Mouse (Mus musculus) G1E-ER4 (cell line): ENCODE measurements around the gene Zhx3. TPM values are rescaled to one million over a fixed set of nuclear protein-coding genes. Genes with fewer than 3 reads are reported as not detected.

Experiments
- GATA1 ChIP-seq: IDR thresholded peaks from one replicate; pipeline ENCODE4 v1.8.0; 2012; ENCODE audit warnings: low read length, inconsistent platforms
- polyA plus RNA-seq: library from polyadenylated mRNA; stranded (reverse); fragments of >175 nt; gene quantifications from 2 replicates; pipeline ENCODE4 v1.2.3, GENCODE M21; 2012

The Zhx3 gene
- polyA plus RNA-seq, 1 experiment = 4.4 TPM

DNA sequence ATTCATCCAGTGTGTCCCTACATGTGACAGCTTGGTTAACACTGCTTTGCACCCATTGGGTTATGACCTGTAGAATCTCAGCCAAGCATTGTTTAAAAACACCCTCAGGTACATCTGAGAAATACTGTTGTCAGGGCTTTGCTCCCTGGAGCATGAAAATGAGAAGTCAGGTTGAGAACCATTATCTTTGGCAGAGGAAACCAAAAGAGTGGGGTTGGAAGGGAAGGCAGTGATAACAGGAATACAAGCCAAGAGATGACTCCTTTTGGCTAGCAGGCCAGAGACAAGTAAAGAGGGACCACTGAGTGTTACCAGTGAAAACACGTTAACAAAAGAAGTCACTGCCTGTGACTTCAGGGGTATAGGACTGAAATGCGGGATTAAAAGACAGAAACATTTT, 108.4 kb downstream of the Zhx3 start:
- TF ChIP-seq GATA1 = no peak

DNA sequence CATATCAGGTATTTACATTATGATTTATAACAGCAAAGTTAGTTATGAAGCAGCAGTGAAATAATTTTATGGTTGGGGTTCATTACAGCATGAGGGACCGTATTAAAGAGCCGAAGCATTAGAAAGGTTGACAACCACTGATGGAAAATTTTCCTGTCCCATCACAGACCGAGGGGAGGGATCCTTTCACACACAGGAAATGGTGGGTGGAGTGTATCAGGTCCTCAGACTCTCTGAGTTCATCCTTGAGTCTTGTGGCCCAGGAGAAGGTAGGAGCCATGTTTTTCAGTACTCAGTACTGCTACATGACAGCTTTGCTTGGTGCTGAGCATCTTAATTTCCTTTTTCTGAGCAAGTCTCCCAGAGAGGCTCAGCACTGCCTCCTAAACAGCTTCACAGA, 109.0 kb downstream of the Zhx3 start:
- TF ChIP-seq GATA1 = no peak

DNA sequence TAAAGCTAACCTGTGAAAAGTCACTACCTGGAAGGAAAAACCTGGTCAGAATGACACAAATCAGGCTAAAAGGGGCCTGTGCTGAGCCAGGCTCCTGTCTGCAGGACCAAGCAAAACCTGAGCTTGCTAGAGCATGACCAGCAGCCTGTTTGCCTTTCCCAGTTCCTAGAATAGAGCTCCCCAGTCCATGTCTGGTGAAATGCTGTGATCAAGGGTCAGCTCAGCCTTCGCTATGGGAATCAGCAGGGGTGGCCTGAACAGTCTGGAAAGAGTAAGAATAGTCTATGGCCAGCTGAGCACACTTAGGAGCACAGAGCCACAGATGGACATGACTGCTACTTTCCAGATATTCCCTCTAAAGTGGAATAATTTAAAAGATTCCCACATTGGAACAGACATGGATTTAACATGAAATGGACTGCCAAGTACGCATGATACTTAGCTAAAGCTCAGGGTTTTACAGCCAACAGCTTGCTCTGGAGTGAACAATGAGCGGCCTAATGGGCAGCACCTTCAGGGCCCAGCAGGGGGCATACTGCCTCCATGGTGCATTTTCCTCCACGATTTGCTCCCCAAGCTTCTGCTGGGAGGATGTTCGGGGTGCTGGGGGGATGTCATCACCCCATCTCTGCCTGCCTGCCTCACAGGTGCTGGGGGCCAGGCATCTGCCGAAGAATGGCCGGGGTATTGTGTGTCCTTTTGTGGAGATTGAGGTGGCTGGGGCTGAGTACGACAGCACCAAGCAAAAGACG, 112.2 kb downstream of the Zhx3 start:
- no peak for TF ChIP-seq GATA1

DNA sequence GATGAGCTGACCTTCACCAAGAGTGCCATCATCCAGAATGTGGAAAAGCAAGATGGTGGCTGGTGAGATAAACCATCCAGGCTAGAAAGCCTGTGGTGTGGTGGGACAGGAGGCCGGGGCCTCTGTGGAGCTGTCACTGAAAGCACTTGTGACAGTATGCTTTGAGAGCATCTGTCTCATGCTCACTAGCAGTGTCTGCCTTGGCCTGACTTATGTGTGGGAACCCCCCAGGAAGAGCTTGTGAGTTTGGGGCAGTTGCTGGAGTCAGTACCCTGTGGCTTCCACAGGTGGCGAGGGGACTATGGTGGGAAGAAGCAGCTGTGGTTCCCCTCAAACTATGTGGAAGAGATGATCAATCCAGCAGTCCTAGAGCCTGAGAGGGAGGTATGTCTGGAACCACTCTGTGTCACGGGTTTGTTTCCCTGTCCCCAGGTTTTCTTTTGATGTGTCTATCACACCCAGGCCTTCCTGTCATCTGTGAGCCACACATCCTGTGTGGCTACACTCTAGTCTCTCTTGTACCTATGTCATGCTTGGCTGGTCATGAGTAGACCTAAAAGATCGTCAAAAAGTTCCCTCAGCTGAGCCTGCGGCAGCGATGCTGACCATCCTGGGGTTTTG, 116.1 kb downstream of the Zhx3 start:
- no peak for TF ChIP-seq GATA1

DNA sequence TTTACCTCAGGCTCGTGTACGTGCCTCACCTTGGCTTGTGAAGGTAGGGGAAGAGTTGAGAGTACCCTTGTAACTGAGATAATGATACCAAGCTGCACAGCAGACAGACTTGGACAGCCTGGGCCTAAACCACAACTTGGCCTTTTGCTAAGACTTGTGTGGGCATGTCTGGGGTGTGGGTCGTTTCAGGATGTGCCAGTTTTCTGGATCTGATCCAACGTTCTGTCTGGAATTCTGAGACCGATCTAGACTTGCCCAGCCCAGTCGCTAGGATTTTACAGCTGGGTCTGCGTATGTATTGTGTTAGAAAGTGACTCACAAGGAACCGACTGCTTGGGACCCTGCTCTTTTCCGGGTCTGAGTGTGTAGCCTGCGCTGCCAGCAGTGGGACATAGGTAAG, 125.7 kb downstream of the Zhx3 start:
- no peak for TF ChIP-seq GATA1

DNA sequence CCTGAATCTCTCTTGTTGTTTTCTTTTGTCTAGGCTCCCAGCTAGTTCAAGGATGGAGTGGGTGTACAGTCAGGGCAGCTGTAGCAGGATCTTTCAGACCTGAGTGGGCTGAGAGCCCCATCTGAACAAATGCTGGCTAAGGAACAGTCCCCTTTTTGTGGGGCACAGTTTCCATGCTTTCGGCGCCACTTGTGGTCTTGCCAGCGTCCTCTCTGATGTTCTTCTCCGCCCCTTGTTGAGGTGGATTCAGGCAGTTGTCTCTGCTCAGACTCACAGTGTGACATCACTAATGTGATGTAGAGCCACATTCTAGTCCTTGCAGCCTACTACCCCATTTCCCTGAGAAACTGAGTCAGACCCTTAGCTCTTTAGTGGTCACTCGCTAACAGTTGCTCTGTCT, 126.2 kb downstream of the Zhx3 start:
- TF ChIP-seq GATA1 = no peak

DNA sequence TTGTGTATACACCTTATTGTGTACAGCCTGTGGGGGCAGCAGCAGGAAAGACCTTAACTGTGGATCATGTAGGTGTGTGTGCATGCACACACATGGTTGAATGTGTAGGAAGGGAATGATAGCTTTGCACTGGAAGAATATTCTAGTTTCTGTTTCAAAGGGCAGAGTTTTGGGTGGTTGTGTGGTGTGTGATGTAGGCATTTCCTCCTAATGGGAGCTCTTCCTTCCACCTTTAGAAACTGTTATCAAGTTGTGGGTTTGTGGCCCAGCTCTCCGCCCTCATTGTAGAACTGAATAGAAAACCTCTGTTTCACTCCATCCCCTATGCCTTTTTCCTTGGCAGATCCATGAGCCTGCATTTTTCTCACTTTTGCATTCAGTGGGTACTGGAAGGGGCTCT, 127.3 kb downstream of the Zhx3 start:
- TF ChIP-seq GATA1 = no peak

DNA sequence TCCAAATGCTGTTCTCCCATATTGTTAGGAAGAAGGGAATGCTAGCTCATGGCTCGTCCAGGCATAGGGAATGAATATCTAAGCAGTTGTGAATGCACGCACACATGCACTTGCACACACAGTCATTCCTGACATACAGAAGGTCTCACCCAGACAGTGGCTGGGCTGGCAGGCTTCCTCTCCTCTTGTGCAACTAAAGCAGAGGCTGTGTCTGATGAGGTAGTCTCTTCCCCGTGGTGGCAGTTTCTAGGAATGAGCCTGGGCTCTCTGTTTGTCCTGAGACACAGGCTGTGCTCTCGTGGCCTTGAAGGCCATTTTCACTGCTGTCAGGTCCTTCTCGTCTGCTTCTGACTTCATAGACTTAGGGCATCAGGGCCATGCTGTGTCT, 128.0 kb downstream of the Zhx3 start:
- no peak for TF ChIP-seq GATA1

DNA sequence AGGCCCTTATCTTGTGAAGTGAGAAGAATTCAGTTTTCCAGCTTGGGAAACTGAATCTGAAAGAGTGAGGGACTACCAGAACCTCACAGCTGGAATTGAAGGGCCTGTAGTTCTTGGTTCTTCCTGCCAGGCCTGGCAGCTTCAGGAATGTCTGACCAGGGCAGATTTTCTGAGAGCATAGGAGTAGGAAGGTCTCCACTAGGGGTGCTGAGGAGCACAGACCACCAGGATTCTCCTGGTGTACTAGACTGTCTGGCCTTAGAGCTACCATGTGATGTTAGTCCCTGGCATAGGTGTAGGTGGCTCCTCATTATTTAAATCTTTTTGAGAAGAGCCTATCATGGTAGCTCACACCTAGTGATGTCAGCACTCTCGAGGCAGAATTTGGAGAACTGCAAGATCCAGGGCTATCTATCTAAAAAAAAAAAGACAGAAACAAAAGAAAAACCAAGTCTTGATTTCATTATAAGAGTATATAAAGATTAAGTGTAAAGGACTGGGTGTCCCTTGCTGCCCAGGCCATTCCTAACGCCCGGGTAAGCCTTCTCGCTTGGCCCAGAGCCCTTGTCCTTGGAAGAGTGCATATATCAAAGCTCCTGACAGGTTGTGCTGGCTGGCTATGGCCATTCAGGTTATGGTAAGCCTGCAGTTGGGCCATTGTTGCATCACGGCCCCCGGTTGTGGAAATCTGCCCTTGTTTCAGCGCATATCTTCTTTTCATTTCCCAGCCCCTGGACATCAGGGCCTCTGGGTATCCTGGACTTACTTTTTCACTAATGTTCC, 128.6 kb downstream of the Zhx3 start:
- TF ChIP-seq GATA1 = no peak

DNA sequence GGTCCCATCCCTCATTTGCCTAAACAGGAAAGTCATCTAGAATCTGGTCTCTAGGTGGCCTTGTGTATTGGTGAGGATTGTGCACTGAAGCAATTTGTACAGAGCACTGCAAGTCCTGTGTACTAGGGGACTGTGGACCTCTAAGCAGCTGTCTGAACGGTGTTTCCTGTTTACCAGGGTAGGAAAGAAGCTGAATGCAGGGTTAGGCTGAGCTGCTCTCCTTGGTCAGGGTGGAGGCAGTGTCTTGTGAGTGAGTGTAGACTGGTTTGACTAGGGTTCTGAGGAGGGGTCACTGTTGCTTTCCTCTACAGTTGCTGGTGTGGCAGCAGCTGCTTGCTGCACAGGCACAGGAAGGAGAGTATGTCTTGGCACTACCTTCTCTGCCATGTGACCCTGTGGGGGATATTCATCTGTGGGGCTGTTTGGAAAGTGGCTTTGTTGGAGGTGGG, 130.6 kb downstream of the Zhx3 start:
- no peak for TF ChIP-seq GATA1

DNA sequence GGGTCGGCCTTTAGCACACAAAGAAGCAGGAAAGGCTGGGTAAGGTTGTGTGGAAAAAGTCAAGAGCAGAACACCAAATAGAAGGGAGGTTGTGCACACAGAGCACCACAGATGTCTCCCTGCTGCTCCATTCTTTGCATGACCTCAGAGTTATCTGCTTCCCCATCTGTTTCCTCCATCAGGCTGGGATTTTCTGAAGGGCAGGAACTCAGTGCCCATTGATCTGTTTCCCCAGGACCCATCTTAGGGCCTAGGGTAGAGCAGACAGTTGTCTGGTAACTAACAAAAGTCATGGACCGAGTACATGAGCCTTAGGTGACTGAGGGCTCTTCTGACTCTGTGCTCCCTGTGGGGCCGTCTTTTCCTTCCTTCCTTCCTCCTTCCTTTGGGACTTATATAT, 131.2 kb downstream of the Zhx3 start:
- no peak for TF ChIP-seq GATA1

DNA sequence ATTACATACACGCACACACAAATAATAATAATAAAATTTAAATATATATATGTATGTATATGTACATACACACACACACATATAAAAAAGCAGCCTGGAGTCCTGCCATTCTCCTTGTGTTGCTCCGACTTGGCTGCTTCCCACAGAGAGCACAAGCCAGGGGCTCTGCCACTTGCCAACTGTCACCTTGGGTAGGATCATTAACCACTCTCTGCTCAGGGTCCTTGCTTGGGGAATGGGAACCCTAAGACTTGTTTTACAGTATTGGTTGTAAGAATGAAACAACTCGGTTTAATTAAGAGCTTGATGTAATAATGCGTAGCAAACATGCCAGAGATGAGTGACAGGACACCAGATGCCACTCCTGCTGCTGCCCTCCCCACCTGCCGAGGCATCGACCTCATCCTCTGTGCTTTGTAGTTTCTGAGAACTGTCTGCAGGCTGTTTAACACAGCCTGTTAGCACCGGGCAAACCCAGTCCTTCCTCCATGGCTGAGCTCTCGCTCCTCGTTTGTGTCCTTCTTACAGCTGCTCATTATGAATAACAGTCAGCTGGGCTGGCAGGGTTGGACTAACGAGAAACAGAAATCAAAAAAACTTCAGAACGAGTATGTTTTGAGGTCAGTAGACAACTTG, 132.2 kb downstream of the Zhx3 start:
- TF ChIP-seq GATA1 = no peak

DNA sequence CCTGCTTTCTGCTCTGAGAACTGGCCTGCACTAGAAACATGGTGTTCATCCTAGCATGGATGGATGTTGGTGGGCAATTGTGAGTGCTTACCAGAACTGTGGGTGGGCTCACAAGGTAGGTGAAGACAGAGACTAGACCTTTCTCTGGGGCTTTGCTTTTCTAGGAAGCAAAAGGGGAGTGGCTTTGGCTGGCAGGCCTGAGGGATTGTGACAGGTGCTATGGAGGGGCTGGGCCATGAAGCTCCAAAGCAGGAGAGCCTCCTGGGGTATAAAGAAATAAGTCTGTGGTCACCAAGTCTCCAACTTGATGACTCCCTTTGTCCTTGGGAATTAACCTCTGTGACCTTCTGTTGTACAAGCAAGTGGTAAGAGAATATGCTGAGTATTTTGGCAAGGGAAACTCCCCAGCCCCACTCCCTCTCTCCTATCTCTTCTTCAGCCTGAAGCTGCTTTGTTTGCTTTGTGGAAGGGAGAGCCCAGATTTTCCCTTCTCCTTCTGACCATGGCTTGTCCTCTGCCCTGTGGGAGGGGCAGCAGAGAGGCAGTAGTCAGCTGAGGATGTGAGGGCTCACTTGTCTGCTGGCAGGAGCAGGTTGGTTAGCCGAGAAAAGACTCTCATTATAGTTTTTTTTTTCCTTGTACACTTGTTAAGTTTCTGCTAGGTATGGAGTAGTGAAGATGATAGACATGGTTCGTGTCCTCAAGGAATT, 133.0 kb downstream of the Zhx3 start:
- no peak for TF ChIP-seq GATA1

DNA sequence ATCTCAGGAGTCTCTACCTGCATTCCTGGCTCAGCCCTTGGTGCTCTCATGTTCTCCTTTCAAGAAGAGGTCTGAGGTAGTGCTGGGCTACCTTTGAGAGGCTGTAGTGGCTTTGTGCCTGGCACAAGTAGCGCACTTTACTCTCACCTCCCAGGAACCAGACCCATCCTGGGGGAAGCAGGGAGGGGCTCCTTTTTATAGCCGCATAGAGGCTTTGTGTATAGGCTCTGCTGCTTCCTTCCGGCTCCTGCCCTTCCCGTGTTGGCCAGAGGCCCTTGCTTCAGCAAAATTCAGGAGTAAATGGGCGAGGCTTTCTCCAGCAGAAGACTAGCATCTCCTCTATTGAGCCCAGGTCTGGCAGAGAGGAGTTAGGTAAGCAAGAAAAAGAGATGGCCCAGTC, 134.4 kb downstream of the Zhx3 start:
- TF ChIP-seq GATA1 = no peak

DNA sequence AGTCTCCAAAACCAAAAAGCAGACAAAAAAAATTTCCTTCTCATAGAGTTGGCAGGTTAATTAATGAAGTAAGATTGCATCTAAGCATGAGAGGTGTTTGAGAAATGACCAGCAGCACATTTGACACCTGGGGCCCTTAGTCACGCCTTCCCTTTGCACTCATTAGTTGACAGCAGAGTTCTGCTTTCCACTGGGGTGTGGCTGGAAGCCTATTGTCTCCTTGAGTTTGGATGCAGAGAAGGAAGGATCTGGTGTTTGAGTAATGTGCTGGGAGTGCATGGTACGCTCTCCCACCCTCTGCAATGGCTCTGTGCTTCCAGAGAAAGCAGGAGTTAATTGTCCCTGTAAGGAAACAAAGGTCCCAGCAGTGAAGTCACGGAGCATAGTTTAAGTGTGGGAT, 136.3 kb downstream of the Zhx3 start:
- TF ChIP-seq GATA1 = no peak
